In genomic region chr6:36777567-36778337, GRCm38 (mm10) we compare ENCODE assay signal across 10 mouse cellular contexts. TPM values are rescaled to one million over a fixed set of nuclear protein-coding genes. Genes with fewer than 3 reads are reported as not detected.
DNase-seq lines count a peak whose midpoint lies in the region; ATAC-seq lines count a peak whose summit lies in the region.
"Had no signal": no experiment of that assay in that cellular context is flagged by ENCODE, and none has a peak within 500 bp of the region (broad histone marks: within the 10 kb centered on the region; RNA-seq: fewer than 3 reads in every experiment).

No protein-coding gene starts in this region.

- no peak overlapping the region for H3K4me2 ChIP-seq in forebrain, embryonic 12.5 days

- DNase-seq in heart, postnatal 10 days, result peak; percentile 32 to 40
- DNase-seq in heart, adult 9 months (ENCODE audit: low spot score in 2 of 2), result no peak
- DNase-seq in brain, adult 2 months (ENCODE audit: low read depth, low spot score), result peak; percentile 57
- DNase-seq in kidney, postnatal 14 days, result peak; percentile 55
- DNase-seq in thymus, postnatal 14 days, result no peak
- DNase-seq in spleen, adult 18-20 months, result no peak
- DNase-seq in spleen, postnatal 14 days (ENCODE audit: low spot score in 2 of 2), result no peak
- DNase-seq: liver had no signal

- intact Hi-C loops in heart, postnatal 10 days (cut with DNase I), result no loop called here

- no peak overlapping the region for H3K4me3 ChIP-seq in forebrain, embryonic 12.5 days (replicated peaks)
- H3K4me3 ChIP-seq: myocyte had no signal

- H3K9me3 ChIP-seq in forebrain, embryonic 12.5 days, result no peaks in the 10 kb centered on the region

- no peaks in the 10 kb centered on the region for H3K27me3 ChIP-seq in forebrain, embryonic 12.5 days

- no peak overlapping the region for H3K9ac ChIP-seq in forebrain, embryonic 12.5 days

- peak overlapping the region; percentile 77 for H3K27ac ChIP-seq in forebrain, embryonic 12.5 days

- peak; percentile 87 for ATAC-seq in forebrain, embryonic 12.5 days (ENCODE audit: low FRiP score)

- 24% methylated on average over 7 of the region's 7 CpGs for WGBS in forebrain, embryonic 12.5 days

- H3K36me3 ChIP-seq in forebrain, embryonic 12.5 days (replicated peaks), result peaks cover 3% of the 10 kb centered on the region; the same call in 1 of the 2 replicates

- peaks cover 57% of the 10 kb centered on the region for H3K4me1 ChIP-seq in forebrain, embryonic 12.5 days

RNA-seq across cellular contexts. Expression of gene Ptn, which starts 32.3 kb away (rescaled TPM):
- total RNA-seq in heart, postnatal 10 days (2021), result 10 to 100 TPM; 51.2 to 60.1 TPM
- polyA plus RNA-seq in forebrain, embryonic 12.5 days (2016; fragmentation: Nextera tagmentation; extraction: Ambion mirVana), result 310 and 357 TPM in 2 replicates

Comparison
In these comparisons a context has a peak if more than half of its experiments do, and no peak if none do; other contexts are left out.
1. DNase-seq: peak in heart, postnatal 10 days (2 of 2), brain, adult 2 months (single experiment) and kidney, postnatal 14 days (single experiment); none in heart, adult 9 months (0 of 2), thymus, postnatal 14 days (single experiment), spleen, adult 18-20 months (0 of 2) and spleen, postnatal 14 days (0 of 2).